Mouse (Mus musculus) adrenal gland, postnatal 36 days (tissue): ENCODE data around the gene Ptp4a2. TPM values are rescaled to one million over a fixed set of nuclear protein-coding genes. Genes with fewer than 3 reads are reported as not detected.
A peak's percentile ranks its signal among the peaks of the same experiment; 100 is the strongest.
"Not testable (repeated sequence)": the region's sequence is repeated elsewhere in the genome, so short reads cannot be mapped to it uniquely, and the experiment has no call there.

Experiments used
- DNase-seq, 2 experiments: peaks; one replicate each; pipeline ENCODE4 v3.0.0; 2021; ENCODE audit warnings: mixed read lengths in 1 of 2
- long read RNA-seq, 2 experiments: library from polyadenylated mRNA; stranded (forward); transcript quantifications; one replicate each; pipeline ENCODE4 v2.0.0; 2021; ENCODE audit warnings: borderline sequencing depth in 2 of 2
- total RNA-seq, 2 experiments: library from RNA; stranded (reverse); gene quantifications; 2 replicates each; pipeline ENCODE4 v1.2.3; 2021

The Ptp4a2 gene
- total RNA-seq, result 100 to 1,000 TPM; 311 to 416 TPM
- long read RNA-seq, experiment 1, transcript Ptp4a2-201 (6 exons, 3,646 nt), result major isoform, 61 of 156 reads
- long read RNA-seq, experiment 1, transcript Ptp4a2-207 (6 exons, 3,382 nt), result minor isoform, 20 of 156 reads
- long read RNA-seq, experiment 1, partial matches to known transcripts, result 56 of 156 reads
- long read RNA-seq, experiment 1, other reads (novel, unspliced or antisense), result 18 of 156 reads
- long read RNA-seq, experiment 2, transcript Ptp4a2-201 (6 exons, 3,646 nt), result major isoform, 36 of 68 reads
- long read RNA-seq, experiment 2, partial matches to known transcripts, result 5 of 68 reads
- long read RNA-seq, experiment 2, other reads (novel, unspliced or antisense), result 23 of 68 reads

GRCm38 (mm10) chr4:129810798-129811604 is at the start of gene Ptp4a2:
Gene Ptp4a2 (plus strand): TSS chr4:129811219.
- DNase-seq, result peak; percentile 69 to 85

- no peak for DNase-seq
Observed at GRCm38 (mm10) chr4:129761606-129762005, 49.4 kb upstream of the Ptp4a2 start.

GRCm38 (mm10) chr4:129762496-129762895 is 48.5 kb upstream of the Ptp4a2 start:
- not testable (repeated sequence) for DNase-seq

- DNase-seq, result no peak
Observed at GRCm38 (mm10) chr4:129765351-129765750, 45.7 kb upstream of the Ptp4a2 start.

DNA sequence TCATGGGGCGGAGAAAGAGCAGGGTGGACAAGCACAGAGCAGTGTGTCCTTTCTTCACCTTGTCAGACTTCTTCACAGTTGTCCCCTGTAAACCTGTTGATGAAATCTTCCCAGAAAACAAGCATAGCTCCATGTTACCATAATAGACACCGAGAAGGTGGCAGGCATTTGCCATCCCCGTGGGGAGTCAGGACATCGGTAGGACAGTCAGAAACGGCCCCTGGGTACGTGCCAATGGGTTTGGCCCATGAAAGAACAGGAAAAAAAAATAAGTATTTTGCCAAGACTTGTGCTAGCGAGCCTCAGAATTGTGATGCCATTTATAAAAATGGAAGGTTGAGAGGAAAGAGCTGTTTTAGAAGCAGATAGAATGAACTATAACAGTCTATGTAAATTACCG is 43.2 kb upstream of the Ptp4a2 start:
- DNase-seq, result no peak

DNA sequence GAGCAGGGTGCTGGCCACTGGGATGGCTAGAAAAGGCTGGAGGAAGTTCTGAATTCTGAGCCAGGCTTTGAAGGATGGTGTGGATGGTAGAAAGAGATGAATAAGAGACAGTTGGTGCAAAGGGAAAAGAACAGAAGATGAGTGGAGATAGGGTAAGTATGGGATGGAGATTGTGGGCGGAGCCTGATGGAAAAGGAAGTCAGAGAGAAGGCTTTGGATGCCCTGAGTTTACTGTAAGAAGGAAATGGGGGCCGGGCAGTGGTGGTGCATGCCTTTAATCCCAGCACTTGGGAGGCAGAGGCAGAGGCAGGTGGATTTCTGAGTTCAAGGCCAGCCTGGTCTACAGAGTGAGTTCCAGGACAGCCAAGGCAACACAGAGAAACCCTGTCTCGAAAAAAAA is 42.3 kb upstream of the Ptp4a2 start:
- DNase-seq, result not testable (repeated sequence)

GRCm38 (mm10) chr4:129770600-129770999 is 40.4 kb upstream of the Ptp4a2 start:
- DNase-seq, result no peak

GRCm38 (mm10) chr4:129771314-129771671 is 39.7 kb upstream of the Ptp4a2 start:
- no peak for DNase-seq

DNA sequence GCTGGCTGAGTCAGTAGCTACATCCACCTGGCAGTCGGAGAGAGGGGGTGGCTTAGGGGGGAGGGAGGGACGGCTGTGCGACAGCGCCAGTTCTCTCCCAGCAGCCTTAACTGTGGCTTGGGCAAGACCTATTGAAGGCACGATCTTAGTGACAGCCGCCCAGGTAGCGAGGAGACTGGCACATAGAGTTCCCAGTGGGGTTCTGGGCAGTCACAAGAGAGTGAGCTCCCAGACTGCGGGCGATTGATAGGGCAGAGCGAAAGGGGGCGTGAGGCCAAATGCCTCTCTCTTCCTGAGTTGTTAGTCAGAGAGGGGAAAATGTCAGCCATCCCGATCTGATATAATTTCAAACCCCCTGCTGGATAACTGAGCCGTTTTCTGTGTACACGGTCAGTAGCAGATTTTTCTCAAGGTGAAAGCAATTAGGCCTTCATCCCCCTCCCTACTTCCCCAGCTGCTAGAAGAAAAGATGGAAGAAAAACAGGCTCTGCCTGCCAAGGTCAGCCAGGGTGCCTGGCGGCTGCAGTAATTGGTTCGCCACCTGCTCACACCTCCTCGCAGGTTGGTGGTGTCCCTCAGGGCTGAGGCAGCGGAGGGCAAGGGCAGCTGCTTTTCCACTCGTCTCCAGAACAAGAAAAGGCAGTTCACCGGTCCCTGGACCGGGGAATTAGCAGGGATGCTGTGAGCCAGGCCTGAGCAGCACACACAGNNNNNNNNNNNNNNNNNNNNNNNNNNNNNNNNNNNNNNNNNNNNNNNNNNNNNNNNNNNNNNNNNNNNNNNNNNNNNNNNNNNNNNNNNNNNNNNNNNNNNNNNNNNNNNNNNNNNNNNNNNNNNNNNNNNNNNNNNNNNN is 39.1 kb upstream of the Ptp4a2 start:
- peak in 1 of 2 experiments; percentile 28 for DNase-seq

DNA sequence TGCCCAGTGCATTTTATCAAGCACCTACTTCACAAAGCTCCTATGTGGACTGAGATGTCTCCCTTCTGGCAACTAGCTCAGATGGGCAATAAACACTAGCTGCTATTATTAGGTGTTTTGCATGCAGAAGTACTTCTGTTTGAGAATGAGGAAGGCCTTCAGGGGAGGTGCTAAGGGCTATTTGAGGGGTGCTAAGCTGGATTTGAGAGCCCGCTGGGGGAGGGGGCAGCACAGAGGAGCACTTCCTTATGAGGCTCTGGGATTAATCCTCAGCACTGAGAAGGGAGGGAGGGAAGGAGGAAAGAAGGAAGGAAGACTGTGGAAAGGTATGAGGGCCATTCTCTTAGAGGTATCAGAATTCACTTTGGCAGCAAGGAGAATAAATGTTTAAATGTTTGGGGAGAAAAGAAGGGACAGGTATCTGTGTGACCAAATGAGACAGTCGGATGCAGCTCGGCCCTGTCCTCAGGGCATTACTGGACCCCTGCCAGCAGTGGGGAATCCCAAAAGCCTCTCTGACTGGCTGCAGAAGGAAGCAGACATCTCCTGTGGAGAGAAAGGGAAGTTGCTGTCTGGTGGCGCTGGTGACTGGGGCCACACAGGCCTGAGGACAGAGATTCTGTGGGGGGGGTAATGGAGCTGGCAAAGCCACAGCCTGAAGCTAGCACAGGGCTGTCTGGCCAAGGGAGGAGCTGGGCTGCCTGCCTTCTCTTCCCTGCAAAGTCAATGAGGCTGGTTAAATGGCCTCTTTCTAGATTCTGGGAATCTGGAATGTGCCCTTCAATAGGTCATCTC is 28.9 kb upstream of the Ptp4a2 start:
- peak; percentile 57 to 70 for DNase-seq

- DNase-seq, result no peak
Observed at GRCm38 (mm10) chr4:129782857-129783331, 28.1 kb upstream of the Ptp4a2 start.

- no peak for DNase-seq
Observed at GRCm38 (mm10) chr4:129783506-129783905, 27.5 kb upstream of the Ptp4a2 start.

DNA sequence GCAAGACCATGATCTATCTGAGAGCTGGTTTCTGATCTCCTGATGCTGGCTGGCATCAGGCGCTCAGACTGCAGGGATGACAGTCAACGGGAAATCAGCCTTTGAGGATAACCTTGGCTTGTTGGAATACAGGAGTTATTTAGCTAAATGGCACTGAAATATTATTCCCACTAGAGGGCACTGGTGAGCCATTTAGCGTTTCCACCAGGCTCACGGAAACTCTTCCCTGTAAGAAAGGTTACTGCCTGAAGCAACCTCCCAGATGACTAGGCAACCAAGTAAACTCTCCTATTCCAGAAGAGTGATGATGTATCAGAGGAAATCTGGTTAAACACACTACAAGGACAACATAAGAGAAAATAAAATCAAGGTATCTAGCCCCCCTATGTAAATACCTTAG is 25.8 kb upstream of the Ptp4a2 start:
- DNase-seq, result peak; percentile 67 to 79

GRCm38 (mm10) chr4:129788693-129789092 is 22.3 kb upstream of the Ptp4a2 start:
- DNase-seq, result peak in 1 of 2 experiments; percentile 37

DNA sequence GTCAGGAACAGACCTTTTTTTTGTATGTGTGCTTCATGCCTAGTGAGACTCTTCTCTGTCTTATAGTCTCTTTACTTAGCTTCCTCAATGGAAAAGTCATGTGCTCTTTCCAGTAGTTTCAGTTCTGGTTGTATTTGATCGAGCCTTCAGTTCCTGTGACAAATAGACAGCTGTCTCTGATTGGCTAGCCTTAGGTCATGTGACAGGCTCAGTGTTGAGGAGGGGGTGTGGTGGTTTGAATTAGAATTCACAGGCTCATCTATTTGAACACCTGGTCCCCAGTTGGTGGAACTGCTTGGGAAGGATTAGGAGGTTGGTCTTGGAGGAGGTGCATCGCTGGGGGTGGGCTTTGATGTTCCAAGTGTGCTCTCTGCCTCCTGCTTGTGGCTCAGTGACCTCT is 21.4 kb upstream of the Ptp4a2 start:
- DNase-seq, result no peak

- peak; percentile 64 to 65 for DNase-seq
Observed at GRCm38 (mm10) chr4:129790475-129790874, 20.5 kb upstream of the Ptp4a2 start.

- no peak for DNase-seq
Observed at GRCm38 (mm10) chr4:129791399-129791798, 19.6 kb upstream of the Ptp4a2 start.

DNA sequence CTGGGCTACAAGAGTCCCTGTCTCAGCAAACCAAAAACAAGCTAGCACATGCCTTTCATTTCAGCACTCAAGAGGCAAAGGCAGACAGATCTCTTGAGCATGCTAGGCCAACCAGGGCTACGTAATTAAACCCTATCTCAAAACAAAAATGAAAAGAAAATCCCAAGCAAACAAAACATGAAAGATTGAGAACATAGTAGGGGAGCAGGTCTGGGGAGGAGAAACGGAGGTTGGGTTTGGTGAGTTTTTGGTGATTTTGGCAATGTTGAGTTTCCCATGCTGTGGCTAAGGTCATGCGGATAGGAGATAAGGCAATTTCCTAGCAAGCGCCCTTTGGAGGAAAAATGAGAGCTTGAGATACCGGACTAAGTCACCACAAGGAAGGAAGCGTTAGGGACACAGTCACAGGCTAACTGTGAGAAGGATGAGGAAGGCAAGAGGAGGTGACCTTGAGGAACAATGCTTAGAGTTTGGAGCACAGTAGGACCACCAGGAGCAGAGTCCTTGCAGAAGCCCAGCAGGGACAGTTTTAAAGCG is 18.3 kb upstream of the Ptp4a2 start:
- no peak for DNase-seq

- DNase-seq, result peak; percentile 40 to 58
Observed at GRCm38 (mm10) chr4:129793713-129794329, 17.2 kb upstream of the Ptp4a2 start.

- DNase-seq, result peak in 1 of 2 experiments; percentile 21
Observed at GRCm38 (mm10) chr4:129795151-129795860, 15.7 kb upstream of the Ptp4a2 start.
